Mouse (Mus musculus) small intestine, adult 2 months (tissue): ENCODE measurements around the gene Mkrn3.

Experiments
- CTCF ChIP-seq: fragments of 200-500 bp; IDR thresholded peaks from 2 replicates; pipeline ENCODE4 v1.5.1; 2012; ENCODE audit warnings: low read depth, mild to moderate bottlenecking, control low read depth, inconsistent platforms, low read length, moderate library complexity, mixed read lengths; ENCODE audit not compliant: insufficient replicate concordance, insufficient read length; ENCODE audit errors: extremely low read depth
- POLR2A ChIP-seq: fragments of 200-500 bp; IDR thresholded peaks from 2 replicates; pipeline ENCODE4 v1.6.1; 2012; ENCODE audit warnings: low read depth, mild to moderate bottlenecking, control low read depth, inconsistent platforms, low read length, moderate library complexity

- TF ChIP-seq CTCF (peak; percentile 18; the same call in 1 of the 2 replicates), POLR2A (no peak)
Measured at GRCm38 (mm10) chr7:62382391-62382790, 37.5 kb downstream of the Mkrn3 start.
